Mouse (Mus musculus): Measurements from ENCODE around the gene Fam69a. TPM values are rescaled to one million over a fixed set of nuclear protein-coding genes. Genes with fewer than 3 reads are reported as not detected.
"Not testable (repeated sequence)": the region's sequence is repeated elsewhere in the genome, so short reads cannot be mapped to it uniquely, and the experiment has no call there.

The Fam69a gene
- total RNA-seq, 2 experiments from 2014 or later: 20.2 to 29.6 TPM

DNA sequence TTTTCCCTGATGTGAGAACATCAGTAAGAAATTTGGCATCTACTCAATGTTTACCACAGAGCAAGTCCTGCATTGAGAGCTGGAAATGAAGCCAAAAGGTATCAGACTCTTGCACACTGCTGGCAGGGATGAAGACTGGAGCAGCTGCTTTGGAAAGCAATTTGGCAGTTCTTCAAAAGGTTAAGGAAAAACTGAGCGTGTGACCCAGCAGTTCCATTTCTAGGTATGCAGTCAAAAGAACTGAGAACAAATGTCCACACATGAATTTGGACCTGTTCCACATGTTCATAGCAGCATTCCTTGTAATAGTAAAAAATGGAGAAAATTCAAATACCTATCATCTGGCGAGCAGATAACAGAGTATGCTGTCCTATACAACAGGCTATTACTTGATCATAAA lies 39.3 kb downstream of the Fam69a start:
- peak; percentile 83 for DNase-seq (ENCODE audit: low spot score)

- DNase-seq (ENCODE audit: low spot score): no peak
Measured at GRCm38 (mm10) chr5:107946475-107946874, 40.4 kb downstream of the Fam69a start.

- DNase-seq (ENCODE audit: low spot score): no peak
Measured at GRCm38 (mm10) chr5:107943526-107943925, 43.4 kb downstream of the Fam69a start.

DNA sequence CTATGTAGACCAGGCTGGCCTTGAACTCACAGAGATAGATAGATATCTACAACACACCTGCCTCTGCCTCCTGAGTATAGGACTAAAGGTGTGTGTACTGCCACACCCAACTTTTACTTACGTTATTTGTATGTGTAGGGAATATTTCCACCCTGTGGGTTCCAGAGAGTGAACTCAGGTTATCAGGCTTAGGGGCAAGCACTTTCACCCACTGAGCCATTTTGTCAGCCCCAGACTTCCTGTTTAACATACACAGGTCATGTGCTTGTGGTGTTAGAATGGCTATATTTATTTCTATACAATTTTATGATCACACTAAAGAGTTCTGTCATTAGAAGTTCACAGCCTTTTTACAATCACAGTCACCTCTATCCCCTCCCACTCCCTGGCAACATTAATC lies 43.9 kb downstream of the Fam69a start:
- DNase-seq (ENCODE audit: low spot score): no peak

DNA sequence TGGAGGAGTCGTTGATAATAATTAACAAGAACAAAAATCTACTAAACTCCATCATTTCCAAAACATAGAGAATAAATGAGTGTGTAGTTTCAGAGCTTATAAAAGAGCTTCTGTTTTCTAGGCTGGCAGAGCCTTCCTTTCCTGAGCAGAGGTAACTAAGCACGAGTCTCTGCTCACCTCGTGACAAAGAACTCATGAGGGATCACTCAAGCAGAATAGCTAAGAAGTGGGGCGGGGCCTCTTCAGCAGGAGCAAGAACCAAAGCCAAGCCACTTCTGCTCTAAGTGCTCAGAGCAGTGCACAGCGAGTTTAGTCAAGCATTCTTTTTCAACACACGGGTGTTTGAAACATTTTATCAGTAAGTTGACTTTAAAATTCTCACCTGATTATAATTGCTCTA lies 45.7 kb downstream of the Fam69a start:
- no peak for DNase-seq (ENCODE audit: low spot score)

DNA sequence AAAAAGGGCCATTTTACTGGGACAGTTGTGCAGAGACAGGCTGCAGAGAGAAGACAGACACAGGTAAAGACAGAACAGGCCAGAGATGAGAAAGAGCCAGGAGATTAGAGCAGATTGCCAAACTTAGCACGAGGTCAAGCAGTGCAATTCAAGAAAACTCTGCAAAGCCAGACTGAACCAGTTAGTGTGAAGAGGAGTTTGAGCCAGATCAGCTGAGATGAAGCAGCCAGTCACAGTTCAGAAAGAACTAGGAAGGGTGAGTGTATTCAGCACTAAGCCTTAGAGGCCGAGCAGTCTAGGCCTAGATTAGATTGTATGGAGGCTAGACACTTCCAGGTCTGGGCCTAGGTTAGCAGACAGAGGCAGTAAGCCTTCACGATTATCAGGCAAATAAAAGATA lies 47.2 kb downstream of the Fam69a start:
- DNase-seq (ENCODE audit: low spot score): no peak

- DNase-seq (ENCODE audit: low spot score): no peak
Measured at GRCm38 (mm10) chr5:107938886-107939285, 48.0 kb downstream of the Fam69a start.

GRCm38 (mm10) chr5:107938483-107938882 lies 48.4 kb downstream of the Fam69a start:
- not testable (repeated sequence) for DNase-seq (ENCODE audit: low spot score)

DNA sequence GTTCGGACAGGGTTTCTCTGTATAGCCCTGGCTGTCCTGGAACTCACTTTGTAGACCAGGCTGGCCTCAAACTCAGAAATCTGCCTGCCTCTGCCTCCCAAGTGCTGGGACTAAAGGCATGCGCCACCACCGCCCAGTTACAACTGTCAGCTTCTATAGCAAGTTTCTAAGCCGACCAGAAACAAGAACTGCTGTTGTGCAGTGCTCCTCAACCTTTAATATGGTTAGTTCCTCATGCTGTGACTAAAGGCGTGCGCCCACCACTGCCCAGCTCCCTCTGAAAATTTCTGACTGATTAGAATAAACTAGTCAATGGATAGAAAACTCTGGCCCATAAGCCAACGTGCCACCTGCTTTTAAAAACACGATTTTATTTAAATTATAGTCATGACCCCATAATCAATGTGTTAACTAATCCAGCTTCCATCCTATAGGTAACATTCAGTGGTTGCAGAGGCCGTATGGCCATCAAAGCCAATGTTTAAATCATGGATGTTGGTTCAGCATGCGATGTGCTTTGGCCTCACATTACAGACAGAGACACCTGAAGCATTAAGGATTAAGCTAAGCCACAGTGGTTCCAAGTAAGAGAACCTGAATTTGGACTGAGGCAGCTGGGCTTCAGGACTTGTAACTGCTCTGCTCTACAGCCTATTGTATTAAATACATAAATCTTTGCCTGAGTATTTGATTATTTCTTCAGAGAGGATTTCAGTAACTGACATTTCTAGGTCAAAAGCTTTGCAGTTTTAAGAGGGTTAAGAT lies 50.1 kb downstream of the Fam69a start:
- DNase-seq (ENCODE audit: low spot score): no peak

DNA sequence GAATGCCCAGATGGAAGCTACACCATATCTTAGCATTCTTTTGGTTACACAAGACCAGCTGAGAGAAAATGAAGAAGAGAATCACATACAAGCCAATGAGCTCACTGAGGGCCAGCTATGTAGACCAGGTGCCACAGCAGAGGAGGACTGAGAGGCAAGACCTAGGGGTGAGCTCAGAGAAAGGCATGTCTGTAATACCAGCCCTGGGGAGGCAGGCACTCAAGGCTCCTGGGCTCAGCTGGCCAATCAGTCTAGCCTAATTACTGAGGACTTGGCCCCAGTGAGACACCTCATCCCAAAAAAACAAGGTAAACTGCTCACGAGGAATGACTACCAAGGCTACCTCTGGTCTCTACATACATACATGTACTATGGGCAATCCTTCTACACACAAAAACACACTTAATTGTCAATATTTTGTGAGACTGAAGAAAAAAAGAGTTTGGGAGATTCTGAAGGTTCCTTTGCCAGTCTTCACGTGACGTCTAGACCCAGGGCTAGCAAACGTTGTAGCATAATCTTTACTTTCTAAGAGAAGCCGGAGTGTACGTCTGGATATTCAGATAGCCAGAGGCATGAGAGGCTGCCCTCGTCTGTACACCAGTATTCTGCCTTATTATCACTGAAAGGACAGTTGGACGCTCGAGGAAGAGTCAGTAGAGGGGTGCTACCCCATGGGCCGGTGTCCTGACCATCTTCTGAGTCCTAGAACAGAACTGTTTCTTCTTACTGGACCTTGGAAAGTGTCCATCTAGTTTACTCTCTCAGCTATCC lies 51.9 kb downstream of the Fam69a start:
- DNase-seq (ENCODE audit: low spot score): no peak

- no peak for DNase-seq (ENCODE audit: low spot score)
Measured at GRCm38 (mm10) chr5:107933202-107933974, 53.5 kb downstream of the Fam69a start.

DNA sequence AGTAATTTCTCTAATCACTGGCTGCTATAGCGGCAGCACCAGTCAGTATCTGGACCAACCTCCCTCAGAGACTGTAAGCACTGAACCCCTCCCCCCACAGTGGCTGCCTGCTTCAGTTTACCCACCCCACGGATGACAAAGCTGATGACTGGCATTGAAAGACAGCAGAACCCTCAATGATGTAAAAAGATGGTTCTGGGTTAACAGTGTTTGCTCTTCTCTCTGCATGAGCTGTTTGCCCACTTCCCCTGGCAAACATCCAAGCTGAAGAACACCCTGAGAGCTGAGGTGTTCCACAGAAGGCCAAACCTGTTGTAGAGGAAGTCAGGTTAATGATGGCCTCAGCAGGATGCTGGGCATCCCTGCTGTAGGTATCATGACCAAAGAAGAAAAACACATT lies 54.3 kb downstream of the Fam69a start:
- DNase-seq (ENCODE audit: low spot score): no peak

DNA sequence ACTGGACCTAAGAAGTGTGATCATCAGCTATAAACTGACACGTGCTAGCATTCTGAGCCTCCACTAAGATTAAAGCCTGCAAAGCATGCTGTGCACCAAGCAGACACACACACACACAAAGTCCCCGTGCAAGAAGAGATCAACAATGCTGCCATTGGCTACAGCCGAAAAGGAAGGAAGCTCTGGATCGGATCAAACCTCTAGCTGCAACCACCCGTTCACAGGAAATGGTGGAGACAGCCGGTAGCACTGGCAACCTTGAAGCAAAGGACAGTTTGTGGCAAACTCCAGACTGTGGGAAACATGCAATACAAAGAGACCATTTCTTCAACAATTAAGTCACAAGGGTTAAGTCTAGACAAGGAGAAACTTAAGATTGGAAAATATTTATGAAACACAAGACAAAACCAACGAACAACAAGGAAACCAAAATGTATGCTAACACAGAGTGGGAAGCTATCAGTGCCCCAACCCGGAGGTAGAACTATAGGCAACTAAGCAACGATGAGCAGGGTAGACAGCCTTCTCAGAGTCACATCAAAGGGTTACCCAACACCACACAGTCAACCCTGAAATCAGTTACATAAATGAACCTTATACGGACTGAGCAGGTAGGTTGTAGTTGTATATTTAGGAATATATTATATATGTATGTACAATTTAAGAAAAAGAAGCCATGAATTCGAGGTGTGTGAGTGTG lies 60.2 kb downstream of the Fam69a start:
- DNase-seq (ENCODE audit: low spot score): no peak

DNA sequence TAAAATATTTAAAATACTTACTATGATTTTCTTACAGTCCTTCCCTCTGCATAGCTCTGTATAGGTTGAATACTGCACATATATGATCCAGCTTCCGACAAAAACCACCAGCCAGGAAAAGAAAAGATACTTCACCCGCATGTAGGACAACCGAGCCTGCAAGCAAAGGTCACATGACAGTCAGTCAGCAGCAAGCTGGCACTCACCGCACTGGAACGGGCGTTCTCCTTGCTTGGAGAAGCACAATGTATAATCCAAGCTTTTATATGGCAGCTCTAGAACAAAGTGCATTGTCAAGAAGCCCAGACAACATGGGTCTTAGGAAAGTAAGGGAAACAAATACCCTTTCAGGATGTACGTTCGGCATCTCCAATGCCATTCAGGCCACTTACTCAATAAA lies 62.3 kb downstream of the Fam69a start:
- DNase-seq (ENCODE audit: low spot score): peak; percentile 35

GRCm38 (mm10) chr5:107922836-107923235 lies 64.0 kb downstream of the Fam69a start:
- DNase-seq (ENCODE audit: low spot score): no peak

- DNase-seq (ENCODE audit: low spot score): peak; percentile 83
Measured at GRCm38 (mm10) chr5:107921400-107922252, 65.3 kb downstream of the Fam69a start.

- DNase-seq (ENCODE audit: low spot score): no peak
Measured at GRCm38 (mm10) chr5:107915280-107915679, 71.6 kb downstream of the Fam69a start.

DNA sequence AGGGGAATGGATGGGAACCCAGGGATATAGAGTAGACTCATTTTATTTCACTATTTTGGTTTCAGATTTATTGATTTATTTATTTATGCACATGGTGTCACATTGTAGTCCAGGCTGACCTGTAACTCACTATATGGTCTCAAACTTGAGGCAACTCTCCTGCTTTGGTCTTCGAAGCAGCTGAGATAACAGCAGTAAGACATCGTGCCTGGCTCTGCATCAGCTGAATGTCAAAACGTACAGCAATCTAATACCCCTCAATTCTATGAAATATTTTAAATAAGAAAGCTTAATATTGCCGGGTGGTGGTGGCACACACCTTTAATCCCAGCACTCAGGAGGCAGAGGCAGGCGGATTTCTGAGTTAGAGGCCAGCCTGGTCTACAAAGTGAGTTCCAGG lies 75.9 kb downstream of the Fam69a start:
- no peak for DNase-seq (ENCODE audit: low spot score)

- DNase-seq (ENCODE audit: low spot score): no peak
Measured at GRCm38 (mm10) chr5:107910084-107910616, 76.7 kb downstream of the Fam69a start.

GRCm38 (mm10) chr5:107909668-107910067 lies 77.2 kb downstream of the Fam69a start:
- no peak for DNase-seq (ENCODE audit: low spot score)

All from gastrocnemius, adult 18-20 months (tissue).